Mouse (Mus musculus): ENCODE measurements around the gene Ppp2ca.
"Not testable (repeated sequence)": the region's sequence is repeated elsewhere in the genome, so short reads cannot be mapped to it uniquely, and the experiment has no call there.

The Ppp2ca gene

GRCm38 (mm10) chr11:52129171-52129570, 30.7 kb downstream of the Ppp2ca start:
- in situ Hi-C loops (cut with MboI; ENCODE audit: unreplicated experiment in 2 of 2): no loop called here

GRCm38 (mm10) chr11:52129621-52130450, 31.4 kb downstream of the Ppp2ca start:
- in situ Hi-C loops (cut with MboI; ENCODE audit: unreplicated experiment in 2 of 2): no loop called here

GRCm38 (mm10) chr11:52130451-52131068, 32.1 kb downstream of the Ppp2ca start:
- in situ Hi-C loops (cut with MboI; ENCODE audit: unreplicated experiment in 2 of 2): no loop called here

- in situ Hi-C loops (cut with MboI; ENCODE audit: unreplicated experiment in 2 of 2): not testable (repeated sequence)
These were observed 45.2 kb downstream of the Ppp2ca start for GRCm38 (mm10) chr11:52143675-52144074.

- in situ Hi-C loops (cut with MboI; ENCODE audit: unreplicated experiment in 2 of 2): not testable (repeated sequence)
These were observed 46.9 kb downstream of the Ppp2ca start, which contains the start of gene Olfr1373 for GRCm38 (mm10) chr11:52145428-52145827. TSS of gene Olfr1373 (minus strand) at chr11:52145528.

- in situ Hi-C loops (cut with MboI; ENCODE audit: unreplicated experiment in 2 of 2): no loop called here
These were observed 65.4 kb downstream of the Ppp2ca start for GRCm38 (mm10) chr11:52163926-52164325.

- in situ Hi-C loops (cut with MboI; ENCODE audit: unreplicated experiment in 2 of 2): no loop called here
These were observed 68.6 kb downstream of the Ppp2ca start for GRCm38 (mm10) chr11:52167126-52167525.

GRCm38 (mm10) chr11:52167901-52168302, 69.4 kb downstream of the Ppp2ca start:
- in situ Hi-C loops (cut with MboI; ENCODE audit: unreplicated experiment in 2 of 2): not testable (repeated sequence)

GRCm38 (mm10) chr11:52168461-52168860, 70.0 kb downstream of the Ppp2ca start:
- in situ Hi-C loops (cut with MboI; ENCODE audit: unreplicated experiment in 2 of 2): no loop called here

All from v-Abl transformed pro-B cells (cell line).